Mouse (Mus musculus): Measurements from ENCODE around the gene Pfn1. TPM values are rescaled to one million over a fixed set of nuclear protein-coding genes. Genes with fewer than 3 reads are reported as not detected.

Gene Pfn1
- polyA plus RNA-seq, 1 experiment from 2014 or later: 1,550 TPM

DNA sequence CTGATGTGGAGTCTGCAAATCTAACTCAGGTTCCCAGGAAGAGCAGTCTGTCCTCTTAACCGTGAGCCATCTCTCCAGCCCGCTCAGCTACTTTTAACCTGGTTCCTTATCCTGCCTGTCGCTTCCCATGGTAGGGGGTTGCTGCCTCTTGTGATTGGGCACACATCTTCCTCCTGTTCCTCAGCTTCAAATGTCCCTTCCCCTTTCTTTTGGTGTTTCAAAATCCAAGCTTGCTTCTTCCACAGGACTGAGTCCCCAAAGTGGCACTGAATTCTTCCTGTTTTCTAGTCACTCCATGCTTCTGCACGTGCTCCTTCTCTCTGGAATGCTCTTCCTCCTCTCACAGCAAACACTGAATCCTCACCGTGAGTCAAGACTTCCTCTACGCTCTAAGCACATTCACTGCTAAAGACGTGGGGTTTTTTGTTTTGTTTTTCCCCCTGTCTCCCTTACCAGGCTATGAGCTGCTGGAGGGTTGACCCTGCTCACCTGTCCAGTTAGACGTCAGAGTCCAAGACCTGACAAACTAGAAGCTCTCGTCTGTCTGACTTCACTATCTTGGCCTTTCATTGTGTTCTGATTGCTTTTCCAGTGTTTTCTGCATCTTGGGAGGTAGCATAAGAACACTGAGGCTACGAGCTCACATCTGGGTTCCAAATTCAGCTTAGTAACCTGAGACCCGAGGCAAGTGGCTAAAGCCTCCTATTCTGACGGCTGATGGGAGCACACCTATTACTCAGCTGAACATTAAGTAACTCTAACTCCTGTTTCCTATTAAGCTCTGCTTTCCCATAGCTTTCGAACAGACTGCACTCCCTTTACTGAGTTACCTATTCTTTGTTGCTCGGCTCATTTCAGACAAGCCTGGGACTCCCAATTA is 13.1 kb upstream of the Pfn1 start:
- H3K9me3 ChIP-seq (ENCODE audit: control insufficient read depth, low read length): no peaks in the 10 kb centered on the region
- no peaks in the 10 kb centered on the region for H3K27me3 ChIP-seq (ENCODE audit: control insufficient read depth, insufficient read depth, low read length)
- TF ChIP-seq CTCF (IDR thresholded peaks at IDR 0.05; ENCODE audit: low read depth) (no peak), EP300 (optimal IDR thresholded peaks at IDR 0.05) (no peak)
- WGBS: 43% methylated on average over 14 of the region's 14 CpGs
- H3K27ac ChIP-seq (replicated peaks): peak overlapping the region; percentile 79
- peak overlapping the region; percentile 61 for H3K4me2 ChIP-seq (replicated peaks; ENCODE audit: low read depth)
- ATAC-seq (ENCODE audit: low FRiP score, low TSS enrichment) (no peak), DNase-seq (ENCODE audit: low spot score) (no peak)
- no peak overlapping the region; the same call in 1 of the 2 replicates for H3K9ac ChIP-seq (ENCODE audit: low read length)
- H3K4me1 ChIP-seq (replicated peaks; ENCODE audit: control insufficient read depth, insufficient read depth): 0 out of 2 replicates have a peak, but pooled peaks cover 4% of the 10 kb centered on the region
- H3K4me3 ChIP-seq (ENCODE audit: low read depth, low read length): peak overlapping the region; percentile 65
- H3K36me3 ChIP-seq (ENCODE audit: control insufficient read depth, insufficient read depth, low read length): peaks cover 13% of the 10 kb centered on the region

DNA sequence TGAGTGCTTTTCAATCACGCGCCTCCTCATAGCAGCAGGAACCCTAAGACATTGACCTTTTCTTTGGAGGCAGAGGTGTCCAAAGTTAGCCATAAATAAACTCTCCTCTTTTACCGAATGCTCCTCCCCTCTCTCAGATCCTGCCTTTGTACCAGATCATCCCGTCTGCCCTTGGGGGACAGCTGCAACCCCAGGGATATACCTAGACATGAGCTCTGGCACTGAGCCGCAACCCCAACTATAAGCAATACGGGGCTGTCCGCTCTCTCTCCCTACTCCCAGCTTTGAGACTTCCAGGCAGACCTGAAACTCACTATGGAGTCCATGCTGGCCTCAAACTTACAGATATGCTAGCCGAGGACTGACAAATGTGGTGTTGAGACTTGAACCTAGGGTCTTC is 12.2 kb upstream of the Pfn1 start:
- no peak for ATAC-seq (ENCODE audit: low FRiP score, low TSS enrichment)

DNA sequence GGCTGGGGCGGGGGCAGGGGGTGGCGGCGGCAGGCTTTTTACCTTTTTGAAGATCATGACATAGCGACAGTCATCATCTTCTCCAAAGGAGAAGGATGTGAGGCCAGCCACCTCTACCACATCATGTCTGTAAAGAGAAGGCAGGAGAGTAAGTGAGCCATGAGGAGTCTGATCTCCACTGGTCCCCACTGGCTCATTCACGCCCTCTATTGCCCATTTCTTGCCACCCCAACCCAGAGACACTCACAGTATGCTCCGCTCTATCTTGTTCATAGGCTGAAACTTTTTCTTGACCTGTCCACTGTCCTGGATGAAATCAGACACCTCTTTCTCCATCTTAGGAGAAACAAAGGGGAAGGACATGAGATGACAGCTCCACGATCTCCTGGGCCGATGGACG is 10.3 kb upstream of the Pfn1 start:
- 93% methylated on average over 9 of the region's 9 CpGs for WGBS
- Histone ChIP-seq H3K4me3 (ENCODE audit: low read depth, low read length) (no peak overlapping the region), H3K27ac (replicated peaks) (no peak overlapping the region), H3K9me3 (ENCODE audit: control insufficient read depth, low read length) (no peaks in the 10 kb centered on the region), H3K36me3 (ENCODE audit: control insufficient read depth, insufficient read depth, low read length) (peaks cover 17% of the 10 kb centered on the region), H3K27me3 (ENCODE audit: control insufficient read depth, insufficient read depth, low read length) (no peaks in the 10 kb centered on the region), H3K9ac (ENCODE audit: low read length) (no peak overlapping the region), H3K4me1 (replicated peaks; ENCODE audit: control insufficient read depth, insufficient read depth) (0 out of 2 replicates have a peak, but pooled peaks cover 4% of the 10 kb centered on the region), H3K4me2 (replicated peaks; ENCODE audit: low read depth) (no peak overlapping the region)
- peak; percentile 30 for TF ChIP-seq CTCF (IDR thresholded peaks at IDR 0.05; ENCODE audit: low read depth)
- no peak for TF ChIP-seq EP300 (optimal IDR thresholded peaks at IDR 0.05)
- DNase-seq (ENCODE audit: low spot score): no peak
- no peak for ATAC-seq (ENCODE audit: low FRiP score, low TSS enrichment)

More for the DNA sequence above, 12.2 kb upstream of the Pfn1 start:
- H3K4me2 ChIP-seq (replicated peaks; ENCODE audit: low read depth): no peak overlapping the region
- no peak for TF ChIP-seq EP300 (optimal IDR thresholded peaks at IDR 0.05)
- no peak for TF ChIP-seq CTCF (IDR thresholded peaks at IDR 0.05; ENCODE audit: low read depth)
- H3K4me1 ChIP-seq (replicated peaks; ENCODE audit: control insufficient read depth, insufficient read depth): 0 out of 2 replicates have a peak, but pooled peaks cover 4% of the 10 kb centered on the region
- H3K27me3 ChIP-seq (ENCODE audit: control insufficient read depth, insufficient read depth, low read length): no peaks in the 10 kb centered on the region
- no peak overlapping the region for H3K4me3 ChIP-seq (ENCODE audit: low read depth, low read length)
- WGBS: 91% methylated on average over 8 of the region's 8 CpGs
- peaks cover 17% of the 10 kb centered on the region for H3K36me3 ChIP-seq (ENCODE audit: control insufficient read depth, insufficient read depth, low read length)
- no peak for DNase-seq (ENCODE audit: low spot score)
- H3K9me3 ChIP-seq (ENCODE audit: control insufficient read depth, low read length): no peaks in the 10 kb centered on the region
- H3K27ac ChIP-seq (replicated peaks): no peak overlapping the region
- no peak overlapping the region for H3K9ac ChIP-seq (ENCODE audit: low read length)

DNA sequence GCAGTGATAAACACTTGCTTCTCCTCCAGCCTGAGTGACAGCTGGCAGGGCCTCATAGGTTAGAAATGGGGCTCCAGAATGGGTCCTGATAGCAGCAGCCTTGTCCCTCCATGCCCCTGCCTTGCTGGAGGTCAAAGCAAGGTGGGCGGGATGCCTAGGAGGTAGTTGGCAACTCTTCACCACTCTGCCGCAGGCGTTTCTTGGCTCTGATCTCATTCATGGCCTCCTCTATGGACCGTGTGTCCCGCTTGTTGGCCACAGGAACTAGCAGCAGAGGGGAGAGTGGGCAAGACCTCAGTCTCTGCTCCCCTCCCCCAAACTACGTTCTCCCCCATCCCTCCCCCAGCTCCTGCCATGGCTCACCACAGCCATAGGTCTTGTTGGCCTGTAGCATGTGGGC is 9.5 kb upstream of the Pfn1 start:
- WGBS: 91% methylated on average over 6 of the region's 6 CpGs
- Histone ChIP-seq H3K9me3 (ENCODE audit: control insufficient read depth, low read length) (no peaks in the 10 kb centered on the region), H3K9ac (ENCODE audit: low read length) (no peak overlapping the region), H3K27me3 (ENCODE audit: control insufficient read depth, insufficient read depth, low read length) (no peaks in the 10 kb centered on the region), H3K36me3 (ENCODE audit: control insufficient read depth, insufficient read depth, low read length) (peaks cover 17% of the 10 kb centered on the region), H3K27ac (replicated peaks) (no peak overlapping the region), H3K4me1 (replicated peaks; ENCODE audit: control insufficient read depth, insufficient read depth) (0 out of 2 replicates have a peak, but pooled peaks cover 4% of the 10 kb centered on the region), H3K4me3 (ENCODE audit: low read depth, low read length) (no peak overlapping the region), H3K4me2 (replicated peaks; ENCODE audit: low read depth) (no peak overlapping the region)
- ATAC-seq (ENCODE audit: low FRiP score, low TSS enrichment): no peak
- no peak for DNase-seq (ENCODE audit: low spot score)
- TF ChIP-seq EP300 (optimal IDR thresholded peaks at IDR 0.05): no peak
- no peak for TF ChIP-seq CTCF (IDR thresholded peaks at IDR 0.05; ENCODE audit: low read depth)

DNA sequence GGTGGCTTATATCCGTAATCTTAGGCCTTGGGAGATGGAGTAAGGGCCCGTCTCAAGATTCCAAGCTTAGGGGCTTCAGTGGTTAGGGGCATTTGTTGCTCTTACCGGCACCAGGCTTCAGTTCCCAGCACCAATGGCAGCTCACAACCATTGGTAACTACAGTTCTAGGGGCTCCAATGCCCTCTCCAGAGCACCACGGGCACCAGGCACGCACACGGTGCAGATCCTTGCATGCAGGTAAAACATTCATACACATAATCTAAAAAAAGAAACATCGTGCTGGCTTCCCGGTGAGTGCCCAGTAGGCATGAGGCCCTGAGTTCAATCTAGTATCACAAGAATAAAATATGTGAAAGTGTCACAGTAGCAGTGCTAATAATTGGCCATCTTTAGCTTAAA is 8.7 kb upstream of the Pfn1 start:
- ATAC-seq (ENCODE audit: low FRiP score, low TSS enrichment) (no peak), DNase-seq (ENCODE audit: low spot score) (no peak)
- H3K4me2 ChIP-seq (replicated peaks; ENCODE audit: low read depth): no peak overlapping the region
- H3K9me3 ChIP-seq (ENCODE audit: control insufficient read depth, low read length): no peaks in the 10 kb centered on the region
- WGBS: 90% methylated on average over 8 of the region's 8 CpGs
- no peak overlapping the region for H3K4me3 ChIP-seq (ENCODE audit: low read depth, low read length)
- H3K4me1 ChIP-seq (replicated peaks; ENCODE audit: control insufficient read depth, insufficient read depth): 0 out of 2 replicates have a peak, but pooled peaks cover 4% of the 10 kb centered on the region
- H3K27me3 ChIP-seq (ENCODE audit: control insufficient read depth, insufficient read depth, low read length): no peaks in the 10 kb centered on the region
- H3K36me3 ChIP-seq (ENCODE audit: control insufficient read depth, insufficient read depth, low read length): peaks cover 17% of the 10 kb centered on the region
- H3K27ac ChIP-seq (replicated peaks): no peak overlapping the region
- TF ChIP-seq EP300 (optimal IDR thresholded peaks at IDR 0.05) (no peak), CTCF (IDR thresholded peaks at IDR 0.05; ENCODE audit: low read depth) (no peak)
- H3K9ac ChIP-seq (ENCODE audit: low read length): no peak overlapping the region

DNA sequence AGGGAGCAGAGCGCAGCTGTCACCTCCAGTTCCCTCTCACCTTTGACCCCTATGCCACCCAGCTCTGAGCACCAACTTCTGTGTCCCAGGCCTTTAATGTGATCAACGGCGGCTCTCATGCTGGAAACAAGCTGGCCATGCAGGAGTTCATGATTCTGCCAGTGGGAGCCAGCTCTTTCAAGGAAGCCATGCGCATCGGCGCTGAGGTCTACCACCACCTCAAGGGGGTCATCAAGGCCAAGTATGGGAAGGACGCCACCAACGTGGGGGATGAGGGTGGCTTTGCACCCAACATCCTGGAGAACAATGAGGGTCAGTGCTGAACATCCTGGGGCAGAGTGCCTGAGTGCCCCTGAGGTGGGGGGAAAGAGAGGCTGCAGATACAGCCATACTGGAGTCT is 6.1 kb upstream of the Pfn1 start:
- peaks cover 5% of the 10 kb centered on the region; the same call in 1 of the 2 replicates for H3K4me1 ChIP-seq (replicated peaks; ENCODE audit: control insufficient read depth, insufficient read depth)
- H3K27me3 ChIP-seq (ENCODE audit: control insufficient read depth, insufficient read depth, low read length): no peaks in the 10 kb centered on the region
- DNase-seq (ENCODE audit: low spot score): no peak
- no peak overlapping the region for H3K9ac ChIP-seq (ENCODE audit: low read length)
- 81% methylated on average over 8 of the region's 8 CpGs for WGBS
- H3K4me2 ChIP-seq (replicated peaks; ENCODE audit: low read depth): no peak overlapping the region
- no peaks in the 10 kb centered on the region for H3K9me3 ChIP-seq (ENCODE audit: control insufficient read depth, low read length)
- H3K27ac ChIP-seq (replicated peaks): no peak overlapping the region
- ATAC-seq (ENCODE audit: low FRiP score, low TSS enrichment): no peak
- H3K4me3 ChIP-seq (ENCODE audit: low read depth, low read length): no peak overlapping the region
- TF ChIP-seq EP300 (optimal IDR thresholded peaks at IDR 0.05) (no peak), CTCF (IDR thresholded peaks at IDR 0.05; ENCODE audit: low read depth) (no peak)
- H3K36me3 ChIP-seq (ENCODE audit: control insufficient read depth, insufficient read depth, low read length): peaks cover 14% of the 10 kb centered on the region
